Mouse (Mus musculus): ENCODE measurements at regions not wholly inside any gene's neighbourhood (a gene's known extent, or its start where the extent isn't known, plus 50 kb on each side); places are given as distances from the start of the nearest gene placed in this dataset.
A peak's percentile ranks its signal among the peaks of the same experiment; 100 is the strongest.
"Not testable (repeated sequence)": the region's sequence is repeated elsewhere in the genome, so short reads cannot be mapped to it uniquely, and the experiment has no call there.

GRCm38 (mm10) chr12:10445738-10446137 lies 55.2 kb downstream of the Rdh14 start:
- no peak for DNase-seq

- DNase-seq, result no peak
Observed at GRCm38 (mm10) chr12:10457960-10458655, 67.5 kb downstream of the Rdh14 start.

DNA sequence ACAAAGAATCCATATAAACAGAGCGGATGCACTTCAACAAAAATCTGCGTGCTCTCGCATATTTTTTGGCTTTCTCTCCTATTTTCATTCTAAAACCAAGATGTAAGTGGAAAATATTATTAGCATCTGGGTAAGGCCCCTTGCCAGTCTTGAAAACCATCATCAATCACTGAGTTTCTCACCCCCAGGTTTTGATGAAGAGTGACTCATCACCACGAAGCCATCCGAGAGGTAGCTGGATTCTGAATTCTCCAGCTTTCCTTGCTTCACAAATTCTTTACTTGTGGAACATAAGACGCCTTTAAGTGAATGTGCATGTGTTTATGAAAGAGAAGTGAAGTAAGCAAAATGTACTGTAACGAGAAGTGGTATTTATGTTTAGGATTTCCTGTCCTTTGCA lies 71.2 kb downstream of the Rdh14 start:
- no peak for DNase-seq

DNA sequence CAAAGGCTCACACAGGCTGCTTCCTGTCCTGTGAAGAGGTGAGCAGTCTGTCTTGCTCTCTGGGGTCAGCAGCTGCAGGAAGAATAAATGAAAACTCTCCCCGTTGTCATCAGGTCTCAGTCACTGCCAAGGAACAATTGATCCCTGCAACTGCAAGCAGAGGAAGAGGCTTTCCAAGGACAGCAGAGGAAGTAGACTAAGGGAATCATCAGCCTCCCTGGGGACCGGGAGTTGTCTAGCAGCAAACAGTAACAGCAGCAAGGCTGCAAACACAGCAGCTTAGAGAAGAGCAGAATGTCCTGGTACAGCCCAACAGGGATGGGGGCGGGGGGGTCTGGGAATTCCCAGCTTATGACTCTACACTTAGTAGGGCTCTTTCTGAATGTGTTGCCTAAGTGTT lies 72.4 kb downstream of the Rdh14 start:
- DNase-seq, result no peak

DNA sequence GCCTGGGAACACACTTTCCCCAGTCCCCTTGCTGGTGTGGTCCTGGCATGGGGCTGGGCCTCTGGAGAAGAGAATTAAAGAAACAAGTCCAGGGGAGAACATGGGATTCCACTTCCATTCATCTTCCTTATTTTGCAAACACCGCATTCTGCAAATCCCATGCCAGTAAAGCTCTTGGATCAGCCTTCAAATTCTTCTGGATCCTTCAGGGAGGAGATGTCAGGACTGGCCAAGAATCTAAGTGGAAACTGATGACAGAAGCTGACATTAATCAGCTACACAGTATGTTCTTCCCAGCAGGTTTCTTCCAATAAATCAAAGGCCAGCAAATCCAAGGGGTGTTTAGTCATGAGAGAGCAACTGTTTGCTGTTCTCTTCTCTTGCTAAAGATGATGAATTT lies 83.4 kb downstream of the Rdh14 start:
- no peak for DNase-seq

- no peak for DNase-seq
Observed at GRCm38 (mm10) chr12:10480781-10481180, 90.2 kb downstream of the Rdh14 start.

GRCm38 (mm10) chr12:10482294-10483010 lies 91.9 kb downstream of the Rdh14 start:
- no peak for DNase-seq

GRCm38 (mm10) chr12:10506721-10507120 lies 116.1 kb downstream of the Rdh14 start:
- DNase-seq, result no peak

GRCm38 (mm10) chr12:10513526-10513925 lies 123.0 kb downstream of the Rdh14 start:
- DNase-seq, result no peak

GRCm38 (mm10) chr12:10514278-10514677 lies 123.7 kb downstream of the Rdh14 start:
- peak in 1 of 2 experiments; percentile 2 for DNase-seq

DNA sequence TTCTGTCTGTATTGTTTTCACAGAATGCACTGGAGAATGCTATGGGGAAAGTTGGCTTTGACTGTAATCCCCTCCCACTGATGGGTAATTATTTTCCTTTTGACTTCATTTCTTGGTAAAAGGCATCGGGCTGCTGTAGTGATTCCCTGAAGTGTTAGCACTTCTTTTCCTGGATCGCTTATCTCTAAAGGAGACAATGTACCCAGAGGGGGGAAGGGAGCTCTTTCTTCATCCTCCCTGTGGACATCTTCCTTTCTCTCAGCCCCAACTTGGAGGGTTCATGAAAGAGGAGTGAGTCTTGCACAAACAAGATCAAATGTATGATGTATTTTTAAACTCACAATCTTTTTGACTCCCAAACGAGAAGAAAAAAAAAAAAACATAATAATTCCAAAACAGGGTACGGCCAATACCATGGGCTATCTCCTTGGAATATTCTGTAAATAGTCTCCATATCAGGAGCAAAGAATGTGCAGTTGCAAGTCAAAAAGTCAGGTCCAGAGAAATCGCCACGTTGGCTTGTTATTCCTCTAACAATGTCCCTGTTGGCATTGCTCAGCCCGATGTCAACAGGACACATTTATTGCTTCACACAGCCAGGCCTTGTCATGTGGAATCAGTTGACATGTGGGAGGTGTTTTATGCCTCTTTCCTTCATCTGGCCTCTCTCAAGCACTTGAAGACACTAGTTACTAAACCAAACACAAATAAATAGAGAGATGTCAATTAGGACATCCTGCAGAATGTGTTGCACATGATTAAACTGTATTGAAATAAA lies 134.1 kb downstream of the Rdh14 start:
- no peak for DNase-seq

DNA sequence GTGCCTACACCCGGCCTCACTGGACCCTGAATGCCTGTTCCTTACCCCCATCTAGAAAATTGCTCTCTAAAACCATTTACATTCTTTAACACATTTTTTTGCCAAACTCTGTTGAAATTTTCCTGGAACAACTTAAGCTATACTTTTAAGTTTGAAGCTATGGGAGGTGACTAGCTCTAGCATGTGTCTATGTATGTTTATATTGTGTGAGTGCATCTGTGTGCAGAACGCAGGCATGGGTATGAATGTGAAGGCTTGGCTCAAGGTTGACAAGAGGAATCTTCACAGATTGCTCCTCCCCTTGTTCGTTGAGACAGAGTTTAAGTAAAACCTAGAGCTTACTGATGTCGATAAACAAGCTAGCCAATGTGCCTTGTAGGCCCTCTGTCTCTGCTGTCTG lies 135.4 kb downstream of the Rdh14 start:
- no peak for DNase-seq

DNA sequence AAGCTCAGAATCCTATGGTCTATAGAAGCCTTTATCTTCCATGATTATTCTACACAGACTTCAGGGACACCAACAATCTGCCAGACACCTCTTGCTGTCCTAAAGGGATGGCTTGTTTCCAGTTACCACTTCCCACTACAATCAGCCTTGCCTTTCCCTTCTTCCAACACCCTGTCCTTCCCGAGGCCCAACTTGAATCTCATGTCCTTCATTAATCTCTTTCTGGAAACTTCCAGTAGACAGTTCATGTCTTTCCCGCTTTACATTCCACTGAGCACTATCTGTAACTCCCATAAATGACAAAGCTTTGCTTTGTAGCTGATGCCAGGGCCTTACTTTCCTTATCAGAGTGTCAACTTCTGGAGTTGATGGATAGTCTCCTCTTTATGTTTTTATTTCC lies 138.5 kb downstream of the Rdh14 start:
- no peak for DNase-seq

DNA sequence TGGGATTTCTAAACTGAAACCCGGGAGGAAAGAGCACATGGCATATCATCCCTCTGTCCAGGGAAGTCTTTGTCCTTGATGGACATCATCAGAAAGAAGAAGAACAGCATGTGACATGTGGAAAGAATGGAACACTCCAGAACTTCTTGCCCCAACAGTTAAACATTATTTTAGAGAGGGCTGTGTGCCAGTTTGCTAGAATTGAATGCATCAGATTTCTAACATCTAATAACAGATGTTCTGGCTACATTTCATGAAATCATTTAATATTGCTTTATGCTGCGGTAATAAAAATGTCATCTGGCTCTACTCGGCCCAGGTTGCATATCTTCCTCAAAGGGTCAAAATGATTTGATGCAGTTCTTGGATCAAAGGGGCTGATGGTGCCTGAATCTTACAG lies 140.4 kb downstream of the Rdh14 start:
- DNase-seq, result no peak

DNA sequence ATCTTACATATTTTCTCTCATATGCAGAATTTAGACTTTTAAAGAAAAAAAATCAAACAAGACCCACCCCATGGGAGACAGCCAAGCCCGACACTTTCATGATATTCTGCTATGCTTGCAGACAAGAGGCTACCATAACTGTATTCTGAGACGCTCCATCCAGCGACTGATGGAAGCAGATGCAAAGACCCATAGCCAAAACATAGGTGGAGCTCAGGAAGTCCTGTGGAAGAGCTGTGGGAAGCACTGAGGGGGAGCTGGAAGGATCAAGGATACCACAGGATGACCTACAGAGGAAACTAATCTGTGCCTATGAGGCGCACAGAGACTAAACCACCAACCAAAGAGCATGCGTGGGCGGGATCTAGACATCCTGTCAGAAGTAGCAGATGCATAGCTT lies 143.4 kb downstream of the Rdh14 start:
- DNase-seq, result no peak

GRCm38 (mm10) chr12:10536239-10536638 lies 145.7 kb downstream of the Rdh14 start:
- DNase-seq, result no peak

- DNase-seq, result peak; percentile 12 to 46
Observed at GRCm38 (mm10) chr12:10537069-10537468, 146.5 kb downstream of the Rdh14 start.

DNA sequence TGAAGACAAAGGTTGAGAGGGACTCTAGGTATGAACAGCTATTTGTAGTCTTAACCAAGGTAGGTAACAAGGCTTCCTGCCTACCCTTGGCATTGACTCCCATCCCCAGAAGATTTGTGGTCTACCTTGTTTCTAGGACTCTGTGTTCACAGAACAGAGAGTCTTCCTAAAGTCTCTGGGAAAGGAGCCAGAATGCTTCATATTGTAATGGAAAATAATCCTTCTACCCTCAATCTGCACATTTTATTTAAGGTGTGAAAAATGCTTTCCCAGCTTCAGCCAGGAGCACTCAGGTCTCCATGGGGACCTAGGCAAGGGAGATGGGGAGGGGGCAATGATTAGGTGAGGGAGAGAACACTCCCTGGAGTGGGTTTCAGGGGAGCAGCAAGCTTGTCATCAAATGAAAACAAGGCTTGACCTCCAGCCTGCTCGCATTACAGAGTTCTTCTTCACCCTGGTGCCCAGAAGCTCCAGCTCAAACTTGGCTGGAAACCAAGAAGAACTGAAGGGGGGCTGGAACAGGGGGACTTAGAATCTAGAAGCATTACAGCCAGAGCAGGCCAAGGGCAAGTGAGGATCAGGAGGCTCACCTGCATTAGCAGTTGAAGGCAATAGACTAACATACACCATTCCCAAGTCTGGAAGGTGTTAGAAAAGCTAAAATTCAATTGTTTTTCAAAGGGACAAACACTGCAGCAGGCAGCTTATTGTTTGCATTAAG lies 159.1 kb downstream of the Rdh14 start:
- no peak for DNase-seq

DNA sequence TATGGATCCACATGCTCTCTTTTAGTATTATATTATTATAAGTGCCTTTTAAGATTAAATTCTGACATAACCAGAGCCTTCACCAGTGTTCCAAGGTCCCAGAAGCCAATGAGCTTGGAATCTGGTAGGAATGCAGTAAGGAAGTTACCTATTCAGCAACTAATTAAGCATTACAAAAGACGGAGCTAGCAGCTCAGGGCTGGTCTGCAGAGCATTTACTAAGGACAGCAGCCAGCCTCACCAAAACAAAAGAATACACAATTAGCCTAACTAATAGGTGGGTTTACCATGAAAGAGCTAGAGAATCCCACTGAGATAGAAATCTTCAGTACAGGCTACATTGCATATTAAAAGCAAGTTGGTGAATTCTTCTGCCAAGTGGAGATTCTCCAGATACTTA lies 164.1 kb downstream of the Rdh14 start:
- DNase-seq, result not testable (repeated sequence)

- DNase-seq, result no peak
Observed at GRCm38 (mm10) chr12:10562966-10563365, 172.4 kb downstream of the Rdh14 start.

DNA sequence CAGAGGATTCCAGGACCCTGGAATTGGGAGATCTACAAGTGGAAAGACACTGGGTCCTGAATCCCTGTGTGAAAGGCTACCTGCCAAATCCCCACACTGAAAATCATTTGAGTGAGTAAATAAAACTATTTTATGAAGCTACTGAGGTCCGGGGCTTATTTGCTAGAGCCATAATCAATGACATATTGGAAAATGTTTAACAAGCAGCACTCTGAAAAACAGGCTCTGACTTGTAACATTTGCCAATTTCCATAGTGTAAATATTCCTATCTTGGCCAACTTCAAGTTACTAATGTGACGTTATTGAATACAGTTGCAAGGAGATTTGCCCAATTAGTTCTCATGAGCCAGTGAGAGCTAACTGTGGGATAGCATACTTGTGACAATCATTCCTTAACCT lies 177.3 kb downstream of the Rdh14 start:
- DNase-seq, result no peak

GRCm38 (mm10) chr12:10571643-10572377 lies 181.2 kb downstream of the Rdh14 start:
- peak in 1 of 2 experiments; percentile 14 for DNase-seq

Data from layer of hippocampus, postnatal 36 days (tissue).